Mouse (Mus musculus) gastrocnemius, adult 2 months (tissue): ENCODE measurements around the gene Olfr667. TPM values are rescaled to one million over a fixed set of nuclear protein-coding genes. Genes with fewer than 3 reads are reported as not detected.
"Not testable (repeated sequence)": the region's sequence is repeated elsewhere in the genome, so short reads cannot be mapped to it uniquely, and the experiment has no call there.

Experiments
- DNase-seq: peaks from one replicate; pipeline ENCODE4 v3.0.0; 2022
- H3K27ac ChIP-seq: fragments of 200-600 bp; 2 replicates; pipeline ENCODE4 v1.8.1; 2022; ENCODE audit warnings: mild to moderate bottlenecking
- H3K4me3 ChIP-seq: fragments of 200-600 bp; 2 replicates; pipeline ENCODE4 v1.8.1; 2022; ENCODE audit warnings: mild to moderate bottlenecking, moderate library complexity
- CTCF ChIP-seq: fragments of 200-600 bp; IDR thresholded peaks from 2 replicates; pipeline ENCODE4 v1.8.1; 2022; ENCODE audit warnings: antibody characterized with exemption, mild to moderate bottlenecking, moderate library complexity
- intact Hi-C: fragments of 180-260 bp; cut with DNase I; formaldehyde crosslinking; loops from one replicate; pipeline ENCODE4 v1.15.1; 2025
- long read RNA-seq, 2 experiments: library from polyadenylated mRNA; stranded (forward); transcript quantifications; one replicate each; pipeline ENCODE4 v2.0.0; 2021
- total RNA-seq, 2 experiments: library from RNA; stranded (reverse); gene quantifications; 2 replicates each; pipeline ENCODE4 v1.2.3; 2021

The Olfr667 gene
- not detected for total RNA-seq
- long read RNA-seq, experiment 1, result 0 reads
- long read RNA-seq, experiment 2, result 0 reads

DNA sequence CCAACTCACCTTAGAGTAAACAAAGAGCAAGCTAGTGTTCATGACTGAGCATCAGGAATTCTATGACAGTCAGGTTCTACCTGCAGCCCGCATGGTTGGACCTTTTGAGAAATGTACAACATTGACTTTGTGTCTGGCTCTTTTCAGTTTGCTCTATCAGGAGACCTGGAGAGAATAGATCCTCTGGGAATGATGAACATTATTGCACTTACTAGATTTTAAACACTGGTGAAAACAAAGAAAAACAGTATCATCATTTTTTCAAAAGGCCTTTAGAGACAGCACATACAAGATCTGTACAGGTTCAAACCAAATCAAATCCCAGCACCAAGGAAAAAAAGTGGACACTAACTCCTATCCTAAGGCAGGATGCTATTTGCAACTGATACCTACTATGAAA, at the start of gene Olfr667:
Olfr667 (minus strand) TSS at position 101 of the 400 bp plus-strand sequence.
- Histone ChIP-seq H3K27ac (no peak within 1 kb of the TSS), H3K4me3 (no peak within 1 kb of the TSS)
- no peak for TF ChIP-seq CTCF
- intact Hi-C loops, result no loop called here
- no peak for DNase-seq

DNA sequence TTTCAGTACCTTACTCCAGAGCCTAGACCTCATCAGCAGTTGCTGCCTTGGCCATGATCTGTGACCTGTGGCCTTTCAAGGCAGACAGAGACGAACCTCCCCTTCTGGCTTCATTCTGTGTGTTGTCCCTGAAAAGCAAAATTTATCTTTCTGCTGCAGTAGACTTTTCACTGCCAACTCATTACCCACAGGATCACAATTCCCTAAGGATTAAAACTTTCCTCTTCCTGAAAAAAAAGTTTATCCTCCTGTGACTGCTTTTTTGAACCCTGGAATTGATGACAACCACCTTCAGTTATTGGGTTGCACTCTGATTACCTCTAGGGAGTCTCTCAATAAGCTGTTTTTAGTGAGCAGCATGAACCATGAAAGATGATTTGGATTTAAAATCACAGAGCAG, 41.2 kb upstream of the Olfr667 start, which contains the start of gene Olfr670:
Olfr670 (minus strand) TSS at position 101 of the 400 bp plus-strand sequence.
- DNase-seq, result no peak
- intact Hi-C loops, result no loop called here
- no peak within 1 kb of the TSS for H3K4me3 ChIP-seq
- H3K27ac ChIP-seq, result no peak within 1 kb of the TSS
- no peak for TF ChIP-seq CTCF

DNA sequence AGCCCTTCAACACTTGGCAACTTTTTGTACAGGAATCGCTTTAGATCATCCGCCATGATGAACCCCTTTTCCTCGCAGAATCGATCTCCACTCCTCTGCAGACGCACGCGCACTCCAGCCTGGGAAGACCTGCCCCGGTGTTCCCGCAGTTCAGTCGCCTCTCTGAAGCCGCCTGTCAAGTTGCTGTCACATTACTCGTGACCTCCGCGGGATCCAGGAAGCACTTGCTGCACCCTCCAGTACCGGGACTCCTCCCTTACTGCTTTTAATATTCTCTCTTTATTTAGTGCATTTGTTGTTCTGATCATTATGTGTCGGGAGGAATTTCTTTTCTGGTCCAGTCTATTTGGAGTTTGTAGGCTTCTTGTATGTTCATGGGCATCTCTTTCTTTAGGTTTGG, 29.0 kb upstream of the Olfr667 start:
- H3K4me3 ChIP-seq, H3K27ac ChIP-seq, DNase-seq, intact Hi-C loops: not testable (repeated sequence)

DNA sequence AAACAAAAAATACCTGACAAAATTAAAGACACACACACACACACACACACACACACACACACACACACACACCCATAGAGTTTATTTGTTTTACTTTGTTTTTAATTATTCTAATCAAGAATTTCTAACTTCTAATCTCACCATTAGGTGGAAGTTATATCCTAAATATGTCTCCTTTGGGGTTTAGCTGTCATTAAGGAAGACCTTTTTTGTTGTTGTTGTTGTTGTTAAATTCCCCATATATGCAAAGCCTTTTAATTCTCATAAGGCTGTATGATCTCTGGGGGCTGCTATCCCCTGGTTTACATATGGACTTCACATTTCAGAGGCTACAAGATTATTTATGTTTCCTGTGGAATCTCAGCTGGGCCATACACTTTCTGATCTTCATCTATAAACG, 12.7 kb upstream of the Olfr667 start, which contains the start of gene Olfr669:
Olfr669 (plus strand) TSS at position 301 of the 400 bp plus-strand sequence.
- H3K27ac ChIP-seq, result no peak within 1 kb of the TSS
- no peak within 1 kb of the TSS for H3K4me3 ChIP-seq
- TF ChIP-seq CTCF, result no peak
- intact Hi-C loops, result no loop called here
- no peak for DNase-seq

DNA sequence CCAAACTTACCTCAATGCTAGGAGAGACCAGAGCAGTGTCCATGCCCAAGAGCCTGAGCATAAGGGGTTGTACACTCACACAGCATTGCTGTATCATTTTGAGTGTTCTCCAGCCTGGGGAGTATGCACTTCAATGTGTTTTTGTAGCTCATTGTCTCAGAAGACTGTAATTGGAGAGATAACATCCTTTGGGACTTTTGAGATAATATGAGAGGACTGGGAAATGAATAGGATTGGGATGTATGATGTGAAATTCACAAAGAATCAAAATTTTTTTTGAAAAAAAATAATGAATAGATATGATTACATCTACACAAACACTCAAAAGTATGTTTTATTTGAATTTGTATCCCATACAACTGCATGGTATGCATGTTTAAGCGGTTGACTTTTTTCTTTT, 6.7 kb upstream of the Olfr667 start, which contains the start of gene Olfr668:
Olfr668 (minus strand) TSS at position 101 of the 400 bp plus-strand sequence.
- no peak within 1 kb of the TSS for H3K27ac ChIP-seq
- no peak within 1 kb of the TSS for H3K4me3 ChIP-seq

DNA sequence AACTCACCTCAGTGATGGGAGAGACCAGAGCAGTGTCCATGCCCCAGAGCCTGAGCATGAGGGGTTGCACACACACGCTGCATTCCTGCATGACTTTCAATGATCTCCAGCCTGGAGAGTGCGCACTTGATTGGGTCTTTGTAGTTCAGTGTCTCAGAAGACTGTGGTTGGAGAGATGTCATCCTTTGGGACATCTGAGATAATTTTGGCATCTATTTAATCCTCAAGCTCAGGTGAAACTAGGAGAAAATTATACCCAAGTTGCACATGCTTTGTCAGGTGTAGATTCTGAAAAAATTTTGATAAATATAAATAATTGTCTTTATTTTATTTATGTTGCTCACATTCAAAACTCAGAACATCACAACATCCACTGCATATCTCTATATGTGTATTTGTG, 25.4 kb downstream of the Olfr667 start, which contains the start of gene Olfr666:
Olfr666 (minus strand) TSS at position 101 of the 400 bp plus-strand sequence.
- Histone ChIP-seq H3K27ac (no peak within 1 kb of the TSS), H3K4me3 (no peak within 1 kb of the TSS)
- no peak for TF ChIP-seq CTCF
- no peak for DNase-seq
- intact Hi-C loops, result no loop called here

More for the DNA sequence above, 6.7 kb upstream of the Olfr667 start, which contains the start of gene Olfr668:
- TF ChIP-seq CTCF, result no peak
- intact Hi-C loops, result no loop called here
- DNase-seq, result no peak

DNA sequence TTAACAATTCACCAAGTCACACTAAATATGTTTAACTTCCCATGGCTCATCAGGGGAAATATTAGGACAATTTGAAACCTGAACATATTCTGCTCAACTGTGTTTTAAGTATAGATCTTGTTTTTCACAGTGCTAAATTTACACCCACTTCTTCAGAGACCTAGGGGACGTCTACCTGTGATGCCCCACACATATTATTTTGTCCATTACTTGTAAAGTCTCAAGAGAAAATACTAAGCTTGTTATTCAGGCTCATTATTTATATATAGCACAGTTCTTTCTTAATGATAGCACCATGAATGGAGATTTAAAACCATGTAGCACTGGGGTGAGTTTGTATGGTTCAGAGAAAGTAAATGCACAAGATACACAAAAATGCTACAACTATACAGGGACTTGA, 43.6 kb downstream of the Olfr667 start, which contains the start of gene Olfr665:
Olfr665 (plus strand) TSS at position 301 of the 400 bp plus-strand sequence.
- TF ChIP-seq CTCF, result no peak
- Histone ChIP-seq H3K27ac (no peak within 1 kb of the TSS), H3K4me3 (no peak within 1 kb of the TSS)
- no peak for DNase-seq
- intact Hi-C loops, result no loop called here

Other genes with a start within 250 kb of the Olfr667 start
- not detected for gene Olfr661, start 235.0 kb downstream of the Olfr667 start, total RNA-seq
- not detected for gene Usp17le, start 144.0 kb downstream of the Olfr667 start, total RNA-seq
- gene Usp17lb, start 78.9 kb downstream of the Olfr667 start, total RNA-seq, result not detected
- gene Usp17la, start 64.5 kb downstream of the Olfr667 start, total RNA-seq, result not detected
- gene Olfr665, start 43.5 kb downstream of the Olfr667 start, total RNA-seq, result not detected
- not detected for gene Olfr666, start 25.5 kb downstream of the Olfr667 start, total RNA-seq
- not detected for gene Olfr668, start 6.6 kb upstream of the Olfr667 start, total RNA-seq
- gene Olfr669, start 12.8 kb upstream of the Olfr667 start, total RNA-seq, result not detected
- not detected for gene Olfr670, start 41.1 kb upstream of the Olfr667 start, total RNA-seq
- not detected for gene Olfr671, start 57.6 kb upstream of the Olfr667 start, total RNA-seq
- not detected for gene Olfr672, start 80.5 kb upstream of the Olfr667 start, total RNA-seq
- not detected for gene Olfr675, start 107.0 kb upstream of the Olfr667 start, total RNA-seq
- not detected for gene Olfr676, start 111.2 kb upstream of the Olfr667 start, total RNA-seq
- not detected for gene Olfr677, start 129.9 kb upstream of the Olfr667 start, total RNA-seq
- gene Olfr678, start 143.0 kb upstream of the Olfr667 start, total RNA-seq, result not detected
- gene Olfr679, start 159.7 kb upstream of the Olfr667 start, total RNA-seq, result not detected
- not detected for gene Olfr680-ps1, start 171.3 kb upstream of the Olfr667 start, total RNA-seq
- not detected for gene Olfr681, start 195.4 kb upstream of the Olfr667 start, total RNA-seq
- not detected for gene Olfr683, start 225.5 kb upstream of the Olfr667 start, total RNA-seq
- not detected for gene Olfr684, start 242.2 kb upstream of the Olfr667 start, total RNA-seq